Mouse (Mus musculus): Measurements from ENCODE around the gene Snap25.

Snap25 gene

GRCm38 (mm10) chr2:136811331-136811730 is 98.1 kb downstream of the Snap25 start:
- no peak for DNase-seq (ENCODE audit: low spot score)

GRCm38 (mm10) chr2:136816717-136817400 is 103.6 kb downstream of the Snap25 start:
- DNase-seq (ENCODE audit: low spot score): no peak

- no peak for DNase-seq (ENCODE audit: low spot score)
Observed at GRCm38 (mm10) chr2:136823751-136824716, 110.8 kb downstream of the Snap25 start.

GRCm38 (mm10) chr2:136827612-136828011 is 114.4 kb downstream of the Snap25 start:
- DNase-seq (ENCODE audit: low spot score): no peak
